Mouse (Mus musculus) forebrain, embryonic 10.5 days (tissue): ENCODE data around the gene Pdcl3. TPM values are rescaled to one million over a fixed set of nuclear protein-coding genes. Genes with fewer than 3 reads are reported as not detected.
"Not testable (repeated sequence)": the region's sequence is repeated elsewhere in the genome, so short reads cannot be mapped to it uniquely, and the experiment has no call there.

ENCODE experiments used
- DNase-seq: peaks from one replicate; pipeline ENCODE4 v3.0.0-alpha.2; 2017; ENCODE audit warnings: low spot score; ENCODE audit errors: extremely low spot score
- H3K27ac ChIP-seq: fragments of 300-500 bp; sonication (generic); 2 replicates; pipeline ENCODE4 v1.5.1; 2016; ENCODE audit warnings: mild to moderate bottlenecking
- H3K27me3 ChIP-seq: fragments of 300-500 bp; sonication (generic); 2 replicates; pipeline ENCODE4 v1.6.1; 2016; ENCODE audit warnings: mild to moderate bottlenecking; ENCODE audit not compliant: poor library complexity, severe bottlenecking
- H3K36me3 ChIP-seq: fragments of 300-500 bp; sonication (generic); replicated peaks from 2 replicates; pipeline ENCODE4 v1.6.1; 2016; ENCODE audit warnings: mild to moderate bottlenecking, moderate library complexity
- H3K4me1 ChIP-seq: fragments of 300-500 bp; sonication (generic); 2 replicates; pipeline ENCODE4 v1.6.1; 2016
- H3K4me3 ChIP-seq: fragments of 300-500 bp; sonication (generic); 2 replicates; pipeline ENCODE4 v1.5.1; 2016; ENCODE audit warnings: mild to moderate bottlenecking, moderate library complexity
- H3K9me3 ChIP-seq: fragments of 300-500 bp; sonication (generic); 2 replicates; pipeline ENCODE4 v1.6.1; 2016; ENCODE audit warnings: mild to moderate bottlenecking, moderate library complexity
- WGBS: fragments of 180-500 bp; shearing (Covaris S2); methylation state at CpG from one replicate; pipeline ENCODE4 v1.1.7; 2016; 5-methylcytosine and 5-hydroxymethylcytosine counted together
- polyA plus RNA-seq: library from polyadenylated mRNA; unstranded; fragments of >200 nt; fragmentation: Nextera tagmentation; extraction: Ambion mirVana; gene quantifications from 2 replicates; pipeline ENCODE4 v1.2.1, GENCODE M21; 2016

Pdcl3 gene
- polyA plus RNA-seq, 1 experiment from 2014 or later: 161 TPM

DNA sequence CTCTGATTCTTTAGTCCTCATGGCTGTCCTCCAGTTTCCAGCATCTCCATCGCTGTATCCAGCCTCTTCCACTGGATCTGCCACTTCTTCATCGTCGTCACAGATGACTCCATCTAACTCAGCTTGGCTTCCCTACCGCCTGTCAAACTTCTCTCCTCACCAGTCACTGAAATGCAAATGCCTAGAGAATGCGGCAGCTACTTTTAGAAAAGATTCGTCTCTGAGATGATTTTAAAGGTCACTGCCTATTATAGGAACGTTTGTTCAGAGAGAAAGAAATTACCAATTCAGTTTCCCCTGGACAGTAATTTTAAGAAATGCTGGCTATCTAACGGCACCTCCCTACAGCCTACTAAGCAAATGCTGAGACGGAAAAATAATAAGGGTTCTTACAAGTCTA is 50.4 kb downstream of the Pdcl3 start:
- H3K9me3 ChIP-seq: no peaks in the 10 kb centered on the region; the same call in 1 of the 2 replicates
- WGBS: 89% methylated on average over 9 of the region's 9 CpGs
- no peaks in the 10 kb centered on the region for H3K36me3 ChIP-seq
- 0 out of 2 replicates have a peak, but pooled peaks cover 3% of the 10 kb centered on the region for H3K4me1 ChIP-seq
- no peak overlapping the region for H3K4me3 ChIP-seq
- H3K27ac ChIP-seq: no peak overlapping the region
- no peak for DNase-seq
- no peaks in the 10 kb centered on the region for H3K27me3 ChIP-seq

- no peaks in the 10 kb centered on the region for H3K27me3 ChIP-seq
- no peak for DNase-seq
- H3K4me3 ChIP-seq: no peak overlapping the region
- WGBS: 88% methylated on average over 2 of the region's 2 CpGs
- peaks cover 30% of the 10 kb centered on the region for H3K4me1 ChIP-seq
- no peaks in the 10 kb centered on the region for H3K36me3 ChIP-seq
- H3K9me3 ChIP-seq: no peaks in the 10 kb centered on the region
- H3K27ac ChIP-seq: 0 out of 2 replicates have a peak overlapping the region, but pooled peaks have one; percentile 36
Measured at GRCm38 (mm10) chr1:39042188-39042587, 56.8 kb downstream of the Pdcl3 start.

GRCm38 (mm10) chr1:39044442-39044841 is 59.0 kb downstream of the Pdcl3 start:
- H3K4me3 ChIP-seq, H3K27me3 ChIP-seq, DNase-seq, H3K27ac ChIP-seq, H3K36me3 ChIP-seq: not testable (repeated sequence)
- Histone ChIP-seq H3K9me3 (peaks cover 14% of the 10 kb centered on the region), H3K4me1 (peaks cover 34% of the 10 kb centered on the region)
- 80% methylated on average over 1 of the region's 1 CpGs for WGBS

DNA sequence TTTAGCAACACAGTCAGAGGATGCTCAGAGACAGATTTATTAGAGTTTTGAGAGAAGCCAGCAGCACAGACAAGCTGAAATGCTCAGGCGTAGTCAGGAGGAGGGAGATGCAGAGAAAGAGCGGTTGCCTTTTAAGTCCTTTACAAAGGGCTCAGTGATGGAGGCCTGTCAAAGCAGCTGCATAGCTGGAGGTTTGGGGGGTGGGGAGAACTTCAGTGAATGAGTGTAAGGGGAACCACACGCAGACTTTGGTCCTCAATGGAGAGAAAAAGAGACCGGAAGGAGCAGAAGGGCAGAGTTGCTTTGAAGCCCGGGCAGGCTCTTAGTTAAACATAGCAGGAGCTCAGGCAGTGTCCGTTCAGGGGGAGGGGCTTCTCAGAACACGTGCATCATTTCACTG is 61.3 kb downstream of the Pdcl3 start:
- peaks cover 30% of the 10 kb centered on the region for H3K4me1 ChIP-seq
- H3K9me3 ChIP-seq: peaks cover 18% of the 10 kb centered on the region
- WGBS: 10% methylated on average over 7 of the region's 7 CpGs
- no peak overlapping the region for H3K4me3 ChIP-seq
- no peaks in the 10 kb centered on the region for H3K27me3 ChIP-seq
- peak overlapping the region; percentile 86 for H3K27ac ChIP-seq
- DNase-seq: peak; percentile 64
- H3K36me3 ChIP-seq: no peaks in the 10 kb centered on the region

Other genes with a start within 250 kb of the Pdcl3 start
- gene Lonrf2, start 148.9 kb upstream of the Pdcl3 start, polyA plus RNA-seq: 1.9 and 2.1 TPM in 2 replicates
- gene Chst10, start 87.4 kb upstream of the Pdcl3 start, polyA plus RNA-seq: 11.9 and 12.4 TPM in 2 replicates
- gene Nms, start 46.5 kb upstream of the Pdcl3 start, polyA plus RNA-seq: not detected in 2 replicates
- gene Npas2, start 208.1 kb downstream of the Pdcl3 start, polyA plus RNA-seq: 0.04 TPM in 1 of 2 replicates, not detected in the other